Mouse (Mus musculus): ENCODE measurements around the gene Dact2.

Dact2 gene

GRCm38 (mm10) chr17:14212796-14213195, 8.7 kb upstream of the Dact2 start:
- peak; percentile 38 for DNase-seq (ENCODE audit: inconsistent ontology term)

GRCm38 (mm10) chr17:14207093-14207561, 3.0 kb upstream of the Dact2 start:
- no peak for DNase-seq (ENCODE audit: inconsistent ontology term)

GRCm38 (mm10) chr17:14206062-14206461, 2.0 kb upstream of the Dact2 start:
- DNase-seq (ENCODE audit: inconsistent ontology term) = peak; percentile 50

- DNase-seq (ENCODE audit: inconsistent ontology term) = no peak
Measured at GRCm38 (mm10) chr17:14205236-14205635, 1.1 kb upstream of the Dact2 start.

- DNase-seq (ENCODE audit: inconsistent ontology term) = peak; percentile 47
Measured at GRCm38 (mm10) chr17:14203121-14203941, 773 bp downstream of the Dact2 start.

GRCm38 (mm10) chr17:14202291-14203030, 1.6 kb downstream of the Dact2 start:
- peak; percentile 14 for DNase-seq (ENCODE audit: inconsistent ontology term)

- no peak for DNase-seq (ENCODE audit: inconsistent ontology term)
Measured at GRCm38 (mm10) chr17:14201281-14201787, 2.8 kb downstream of the Dact2 start.

GRCm38 (mm10) chr17:14200206-14200605, 3.9 kb downstream of the Dact2 start:
- no peak for DNase-seq (ENCODE audit: inconsistent ontology term)

GRCm38 (mm10) chr17:14199621-14200020, 4.5 kb downstream of the Dact2 start:
- no peak for DNase-seq (ENCODE audit: inconsistent ontology term)

- DNase-seq (ENCODE audit: inconsistent ontology term) = no peak
Measured at GRCm38 (mm10) chr17:14192924-14193323, 11.2 kb downstream of the Dact2 start.

GRCm38 (mm10) chr17:14192432-14192831, 11.7 kb downstream of the Dact2 start:
- no peak for DNase-seq (ENCODE audit: inconsistent ontology term)

- no peak for DNase-seq (ENCODE audit: inconsistent ontology term)
Measured at GRCm38 (mm10) chr17:14188455-14188854, 15.6 kb downstream of the Dact2 start.

GRCm38 (mm10) chr17:14187096-14187495, 17.0 kb downstream of the Dact2 start:
- DNase-seq (ENCODE audit: inconsistent ontology term) = no peak

- peak; percentile 42 for DNase-seq (ENCODE audit: inconsistent ontology term)
Measured at GRCm38 (mm10) chr17:14186176-14186575, 17.9 kb downstream of the Dact2 start.

- DNase-seq (ENCODE audit: inconsistent ontology term) = no peak
Measured at GRCm38 (mm10) chr17:14184192-14184814, 19.8 kb downstream of the Dact2 start.

- DNase-seq (ENCODE audit: inconsistent ontology term) = no peak
Measured at GRCm38 (mm10) chr17:14183717-14184116, 20.4 kb downstream of the Dact2 start.

GRCm38 (mm10) chr17:14182860-14183259, 21.2 kb downstream of the Dact2 start:
- no peak for DNase-seq (ENCODE audit: inconsistent ontology term)

GRCm38 (mm10) chr17:14178911-14179310, 25.2 kb downstream of the Dact2 start:
- no peak for DNase-seq (ENCODE audit: inconsistent ontology term)

- no peak for DNase-seq (ENCODE audit: inconsistent ontology term)
Measured at GRCm38 (mm10) chr17:14178475-14178874, 25.6 kb downstream of the Dact2 start.

GRCm38 (mm10) chr17:14178049-14178448, 26.1 kb downstream of the Dact2 start:
- DNase-seq (ENCODE audit: inconsistent ontology term) = no peak

GRCm38 (mm10) chr17:14177018-14177417, 27.1 kb downstream of the Dact2 start:
- DNase-seq (ENCODE audit: inconsistent ontology term) = no peak

GRCm38 (mm10) chr17:14175704-14176103, 28.4 kb downstream of the Dact2 start:
- DNase-seq (ENCODE audit: inconsistent ontology term) = no peak

All from Muller cell, postnatal 12 days (primary cell).